Mouse (Mus musculus): ENCODE measurements around the gene Rfc4. TPM values are rescaled to one million over a fixed set of nuclear protein-coding genes. Genes with fewer than 3 reads are reported as not detected.

The Rfc4 gene
- total RNA-seq, 2 experiments from 2014 or later = 4.8 to 5.3 TPM

DNA sequence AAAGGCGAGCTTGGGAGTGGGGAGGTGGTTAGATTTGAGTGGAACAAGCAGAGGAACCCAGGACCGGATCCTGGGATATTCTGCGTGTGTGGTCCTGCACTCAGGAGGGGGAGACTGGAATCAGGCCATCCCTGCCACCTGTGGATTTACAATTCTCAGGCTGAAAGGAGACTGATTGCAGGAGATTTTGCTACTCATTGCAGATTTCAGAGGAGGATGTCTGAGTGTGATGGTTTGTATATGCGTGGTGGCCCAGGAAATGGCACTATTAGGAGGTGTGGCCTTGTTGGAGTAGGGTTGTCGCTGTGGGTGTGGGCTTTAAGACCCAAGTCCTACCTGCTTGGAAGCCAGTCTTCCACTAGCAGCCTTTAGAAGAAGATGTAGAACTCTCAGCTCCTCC lies 26.7 kb upstream of the Rfc4 start:
- no peak for DNase-seq (ENCODE audit: low spot score in 2 of 2)
- TF ChIP-seq CTCF (conservative IDR thresholded peaks at IDR 0.05) = no peak

DNA sequence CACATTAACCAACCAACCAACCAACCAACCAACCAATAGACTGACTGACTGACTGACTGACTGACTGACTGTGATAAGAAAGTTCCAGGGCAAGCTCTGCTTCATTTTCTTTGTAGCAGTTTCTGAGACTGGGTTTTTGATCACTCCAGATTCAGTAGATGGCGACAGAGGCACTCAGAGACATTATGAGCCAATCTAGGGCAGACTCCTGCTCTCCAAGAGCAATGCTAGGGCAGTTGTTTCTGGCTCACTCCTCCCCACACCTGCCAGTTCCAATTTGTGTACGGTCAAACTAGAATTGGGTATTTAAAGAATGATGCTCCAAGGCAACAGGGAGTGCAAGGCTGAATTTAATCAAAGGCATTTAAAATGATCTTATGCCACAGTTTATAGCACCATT lies 23.9 kb upstream of the Rfc4 start:
- peak; percentile 26 to 49 for DNase-seq (ENCODE audit: low spot score in 2 of 2)
- no peak overlapping the region for H3K27ac ChIP-seq
- TF ChIP-seq CTCF (conservative IDR thresholded peaks at IDR 0.05) = peak; percentile 75
- no peak overlapping the region for H3K4me3 ChIP-seq

More for the DNA sequence above, 26.7 kb upstream of the Rfc4 start:
- no peak overlapping the region for H3K4me3 ChIP-seq
- H3K27ac ChIP-seq = no peak overlapping the region

DNA sequence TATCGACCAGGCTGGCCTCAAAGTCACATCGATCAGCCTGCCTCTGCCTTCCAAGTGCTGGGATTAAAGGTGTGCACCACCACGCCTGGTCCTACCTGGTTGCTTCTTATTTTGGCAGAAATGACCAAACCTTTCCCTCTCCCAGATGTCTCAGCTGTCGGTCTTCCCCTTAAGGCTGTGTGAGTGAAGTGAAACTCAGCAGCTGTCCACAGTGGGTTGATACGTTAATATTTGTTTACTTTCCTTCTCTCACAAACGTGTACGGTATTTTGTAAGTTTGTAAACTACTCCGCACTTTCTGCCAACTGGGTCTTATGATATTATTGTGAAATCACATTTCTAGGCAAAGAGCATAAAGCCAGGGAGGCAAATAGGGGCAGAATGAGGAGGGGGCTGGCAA lies 21.9 kb upstream of the Rfc4 start:
- no peak overlapping the region for H3K4me3 ChIP-seq
- no peak for DNase-seq (ENCODE audit: low spot score in 2 of 2)
- H3K27ac ChIP-seq = no peak overlapping the region
- 0 out of 2 replicates have a peak, but pooled peaks have one; percentile 6 for TF ChIP-seq CTCF (conservative IDR thresholded peaks at IDR 0.05)

DNA sequence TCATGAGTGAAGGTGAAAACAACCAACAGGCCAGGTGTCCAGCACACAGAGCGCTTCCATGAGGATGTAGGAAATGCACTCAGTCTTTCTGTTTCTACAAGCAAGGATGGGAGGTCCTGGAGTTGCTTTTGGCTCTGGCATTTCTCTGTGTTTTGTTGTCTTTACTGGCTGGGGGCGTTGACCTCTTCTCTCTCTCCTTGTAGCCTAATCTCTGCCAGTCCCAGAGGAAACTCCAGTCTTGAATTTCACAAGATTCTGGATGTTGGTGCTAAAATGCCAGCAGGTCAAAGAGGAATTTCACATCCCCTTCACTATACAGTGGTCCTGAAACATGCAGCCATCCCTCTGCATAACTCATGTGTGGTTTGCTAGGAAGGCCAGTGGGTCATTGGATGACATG lies 21.4 kb upstream of the Rfc4 start:
- no peak for TF ChIP-seq CTCF (conservative IDR thresholded peaks at IDR 0.05)
- DNase-seq (ENCODE audit: low spot score in 2 of 2) = no peak
- H3K27ac ChIP-seq = no peak overlapping the region
- no peak overlapping the region for H3K4me3 ChIP-seq

DNA sequence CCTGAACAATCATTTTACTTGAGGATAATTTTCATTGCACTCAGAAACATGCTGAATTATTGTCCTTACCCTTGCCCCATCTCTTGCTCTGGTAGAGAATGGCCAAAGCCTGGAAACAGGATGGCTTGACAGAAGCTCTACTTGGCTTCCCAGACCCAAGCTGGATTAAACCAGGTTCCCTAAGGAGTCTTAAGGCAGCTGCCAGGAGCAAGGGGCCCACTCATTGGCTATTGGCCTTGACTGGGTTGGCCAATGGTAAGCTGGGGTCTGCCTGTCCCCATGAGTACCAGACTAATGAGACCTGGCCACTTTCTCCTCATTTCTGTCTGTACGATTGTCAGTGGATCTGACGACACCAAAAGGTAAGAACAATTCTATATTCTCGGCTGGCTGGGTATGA lies 18.7 kb upstream of the Rfc4 start, which contains the start of gene Adipoq:
Adipoq (plus strand) TSS at position 257 of the 400 bp plus-strand sequence.
- no peak for DNase-seq (ENCODE audit: low spot score in 2 of 2)
- H3K27ac ChIP-seq = no peak within 1 kb of the TSS
- no peak for TF ChIP-seq CTCF (conservative IDR thresholded peaks at IDR 0.05)

DNA sequence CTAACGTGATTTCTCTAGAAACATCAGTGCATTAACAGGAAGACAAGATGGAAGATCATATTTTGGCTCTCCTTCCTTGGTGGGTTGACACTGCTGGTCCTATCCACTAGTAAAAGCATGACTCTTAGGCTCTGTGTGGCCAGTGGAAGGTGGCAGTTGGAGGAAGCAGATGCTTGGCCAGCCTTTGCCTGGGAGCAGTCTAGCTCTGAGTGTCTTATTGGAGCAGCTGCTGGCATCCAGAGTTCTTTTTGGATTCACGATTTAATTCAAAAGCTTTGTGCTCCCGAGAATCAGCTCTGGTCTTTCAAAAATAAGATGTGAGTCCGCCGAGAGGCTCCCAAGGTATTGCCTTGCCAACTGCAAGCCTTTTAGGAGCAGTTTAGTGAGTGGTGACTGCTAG lies 17.7 kb upstream of the Rfc4 start:
- H3K27ac ChIP-seq = no peak overlapping the region
- no peak for TF ChIP-seq CTCF (conservative IDR thresholded peaks at IDR 0.05)
- H3K4me3 ChIP-seq = no peak overlapping the region
- no peak for DNase-seq (ENCODE audit: low spot score in 2 of 2)

More for the DNA sequence above, 18.7 kb upstream of the Rfc4 start, which contains the start of gene Adipoq:
- no peak within 1 kb of the TSS for H3K4me3 ChIP-seq

DNA sequence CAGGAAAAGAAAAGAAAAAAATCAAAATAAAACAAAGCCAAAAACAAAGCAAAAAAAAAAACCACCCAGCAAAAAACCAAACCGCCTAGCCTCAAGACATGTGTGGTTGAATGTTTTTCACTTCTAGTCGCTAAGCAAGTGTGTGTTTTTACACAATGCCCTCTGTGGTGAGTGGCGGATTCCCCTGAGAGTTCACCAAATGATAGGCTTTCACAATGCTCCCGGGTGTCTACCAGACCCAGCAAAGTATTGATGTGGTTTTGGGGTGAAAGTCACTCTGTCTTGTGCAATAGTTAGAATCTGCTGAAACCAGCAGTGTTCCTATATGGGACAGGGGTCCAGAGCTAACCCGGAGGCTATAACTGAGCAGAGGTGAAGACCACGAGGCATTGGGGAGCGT lies 16.8 kb upstream of the Rfc4 start:
- no peak overlapping the region for H3K4me3 ChIP-seq
- H3K27ac ChIP-seq = no peak overlapping the region
- no peak for TF ChIP-seq CTCF (conservative IDR thresholded peaks at IDR 0.05)
- no peak for DNase-seq (ENCODE audit: low spot score in 2 of 2)

DNA sequence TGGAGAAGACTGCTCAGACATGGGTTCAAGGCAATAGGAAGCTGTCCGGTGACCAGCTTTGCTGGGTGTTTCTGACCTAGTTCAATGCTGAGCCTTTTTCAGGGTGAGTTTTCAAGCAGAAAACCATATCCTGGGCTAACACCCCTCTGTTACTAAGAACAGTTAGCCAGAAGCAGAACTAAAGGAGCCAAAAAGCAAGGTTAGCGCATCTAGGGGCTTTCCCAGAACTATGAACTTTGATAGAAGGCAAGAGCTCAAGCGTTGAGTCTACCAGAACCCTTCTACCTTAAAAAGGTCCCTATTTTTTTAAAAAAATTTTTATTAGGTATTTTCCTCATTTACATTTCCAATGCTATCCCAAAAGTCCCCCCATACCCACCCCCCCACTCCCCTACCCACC lies 13.4 kb upstream of the Rfc4 start:
- no peak overlapping the region for H3K27ac ChIP-seq
- no peak overlapping the region for H3K4me3 ChIP-seq

DNA sequence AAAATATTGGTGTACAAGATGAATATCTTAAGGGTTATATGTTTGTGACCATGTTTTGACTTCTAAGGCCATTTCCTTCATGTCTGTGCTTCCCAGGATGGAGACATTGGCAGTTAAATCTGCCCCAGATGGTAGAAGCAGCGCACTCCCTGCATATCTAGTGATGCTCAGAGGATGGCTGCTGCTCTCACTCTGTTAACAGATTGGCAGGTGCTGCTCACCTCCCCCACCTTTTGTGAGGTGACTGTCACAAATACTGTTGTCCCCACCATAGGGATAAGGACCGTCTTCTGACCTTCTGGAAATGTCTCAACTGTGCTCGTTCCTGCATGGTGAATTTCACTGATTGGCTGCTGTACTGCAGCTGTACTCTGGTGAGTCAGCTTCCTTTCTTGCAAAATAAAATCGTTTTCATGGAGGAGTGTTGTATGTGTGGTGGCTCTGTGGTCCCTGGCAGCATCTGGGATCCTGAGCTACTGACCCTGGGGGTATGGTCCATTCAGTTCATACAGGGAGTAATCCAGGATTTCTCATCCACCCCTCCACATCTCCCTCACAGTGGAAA lies 9.0 kb upstream of the Rfc4 start:
- DNase-seq (ENCODE audit: low spot score in 2 of 2) = no peak
- TF ChIP-seq CTCF (conservative IDR thresholded peaks at IDR 0.05) = no peak
- Histone ChIP-seq H3K4me3 (no peak overlapping the region), H3K27ac (no peak overlapping the region)

More for the DNA sequence above, 13.4 kb upstream of the Rfc4 start:
- DNase-seq (ENCODE audit: low spot score in 2 of 2) = no peak
- TF ChIP-seq CTCF (conservative IDR thresholded peaks at IDR 0.05) = no peak

DNA sequence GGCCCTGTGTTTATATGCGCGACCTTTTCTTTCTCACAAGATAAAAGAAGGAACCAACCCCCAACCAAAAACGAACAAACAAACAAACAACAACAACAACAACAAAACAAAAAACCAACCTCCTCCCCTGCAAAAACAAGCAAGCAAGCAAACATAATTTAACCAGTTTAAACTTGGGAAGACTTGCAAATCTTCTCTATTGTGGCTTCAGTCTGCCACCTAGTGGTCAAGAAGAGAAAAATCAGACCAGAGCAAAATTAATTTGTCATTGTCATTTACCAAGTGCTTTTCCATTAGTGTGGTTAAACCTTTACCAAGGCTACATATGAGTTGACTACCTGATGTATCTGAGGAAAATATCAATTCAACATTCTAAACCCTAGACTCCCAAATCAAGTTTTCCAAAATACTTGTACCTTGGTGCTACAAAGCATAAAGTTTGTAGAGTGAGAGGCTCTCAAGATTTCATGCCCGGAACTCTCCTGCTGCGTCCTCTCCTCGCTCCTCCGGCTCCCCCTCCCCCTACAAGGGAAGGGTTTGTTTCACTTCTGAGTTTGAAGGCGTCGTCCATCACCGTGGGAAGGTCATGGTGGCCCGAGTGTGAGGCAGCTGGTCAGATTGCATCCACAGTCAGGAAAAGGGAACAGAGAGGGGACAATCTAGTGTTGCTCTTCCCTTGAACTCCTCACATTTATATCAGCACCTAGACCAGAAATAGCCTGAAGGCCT lies 8.0 kb upstream of the Rfc4 start:
- Histone ChIP-seq H3K4me3 (no peak overlapping the region), H3K27ac (no peak overlapping the region)
- TF ChIP-seq CTCF (conservative IDR thresholded peaks at IDR 0.05) = peak; percentile 88
- no peak for DNase-seq (ENCODE audit: low spot score in 2 of 2)

DNA sequence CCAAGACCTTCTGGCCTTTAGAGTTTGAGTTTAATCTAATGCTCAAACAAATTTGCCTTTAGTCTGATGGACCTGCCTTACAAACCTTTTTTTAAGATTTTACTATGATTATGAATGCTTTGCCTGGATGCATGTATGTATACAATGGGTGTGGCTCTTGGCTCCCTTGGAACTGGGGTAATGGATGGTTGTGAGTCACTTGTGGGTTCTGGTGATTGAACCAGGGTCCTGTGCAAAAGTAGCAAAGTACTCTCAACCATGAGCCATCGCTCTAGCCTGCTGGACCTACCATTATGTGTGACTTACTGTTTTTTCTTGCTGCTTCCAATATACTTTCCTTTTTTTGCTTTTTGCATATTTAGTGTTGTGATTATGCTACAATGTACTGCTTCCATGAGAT lies 4.8 kb upstream of the Rfc4 start:
- no peak overlapping the region for H3K4me3 ChIP-seq
- no peak for DNase-seq (ENCODE audit: low spot score in 2 of 2)
- no peak overlapping the region for H3K27ac ChIP-seq
- no peak for TF ChIP-seq CTCF (conservative IDR thresholded peaks at IDR 0.05)

DNA sequence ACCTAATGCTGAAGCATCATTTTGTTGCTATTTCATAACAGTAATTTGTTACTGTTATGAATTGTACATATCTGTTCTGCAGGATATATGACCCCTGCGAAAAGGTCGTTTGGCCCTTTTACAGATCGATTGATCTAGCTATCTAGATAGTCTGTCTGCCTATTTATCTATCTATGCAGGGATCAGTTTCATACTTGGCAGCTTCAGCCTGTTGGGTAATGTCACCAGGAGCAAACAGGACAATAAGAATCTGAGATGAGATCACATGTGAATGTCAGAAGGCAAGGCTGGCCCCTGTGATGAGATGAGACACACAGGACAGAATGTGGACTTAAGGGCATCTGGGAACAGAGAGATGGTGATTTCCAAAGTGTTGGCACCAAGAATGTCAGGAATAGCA lies 2.8 kb upstream of the Rfc4 start:
- no peak for TF ChIP-seq CTCF (conservative IDR thresholded peaks at IDR 0.05)
- no peak overlapping the region for H3K27ac ChIP-seq
- DNase-seq (ENCODE audit: low spot score in 2 of 2) = no peak
- H3K4me3 ChIP-seq = no peak overlapping the region

DNA sequence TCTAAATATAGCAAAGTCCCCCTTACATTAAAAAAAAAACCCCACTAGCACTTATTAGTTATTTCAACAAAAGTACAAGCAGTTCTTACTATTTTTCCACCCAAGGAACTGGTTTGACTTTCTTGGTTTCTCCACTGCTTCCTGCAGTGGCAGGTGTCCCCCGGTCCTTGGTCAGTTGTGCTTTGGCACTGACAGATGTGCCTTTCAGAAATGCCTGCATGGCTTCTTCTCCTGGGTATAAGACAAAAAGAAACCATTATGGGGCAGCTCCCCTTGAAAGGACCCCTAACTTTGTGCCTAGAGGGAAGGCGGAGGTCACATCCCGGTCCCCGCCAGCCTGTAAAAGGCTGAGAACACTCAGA lies 245 bp downstream of the Rfc4 start:
- H3K4me3 ChIP-seq = peak overlapping the region; percentile 100
- TF ChIP-seq CTCF (conservative IDR thresholded peaks at IDR 0.05) = no peak
- peak overlapping the region; percentile 99 for H3K27ac ChIP-seq
- no peak for DNase-seq (ENCODE audit: low spot score in 2 of 2)

DNA sequence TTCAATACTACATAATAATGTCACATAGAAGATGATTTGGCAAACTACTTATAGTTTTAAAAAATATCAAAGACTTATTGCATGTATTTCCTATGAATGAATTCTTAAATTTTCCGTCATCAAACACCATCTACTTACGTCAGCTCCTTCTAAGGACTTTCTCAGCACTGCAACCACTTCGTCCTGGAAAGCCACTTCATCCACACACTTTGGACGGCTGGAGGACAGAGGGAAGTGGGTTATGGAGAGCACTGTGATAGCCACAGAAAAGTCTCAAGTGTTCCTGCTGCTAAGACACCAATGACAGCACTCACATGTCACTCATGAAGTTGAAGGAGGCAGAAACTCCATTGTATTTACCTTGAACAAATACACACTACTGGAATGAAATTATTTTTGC lies 3.1 kb downstream of the Rfc4 start:
- no peak for TF ChIP-seq CTCF (conservative IDR thresholded peaks at IDR 0.05)
- Histone ChIP-seq H3K27ac (no peak overlapping the region), H3K4me3 (no peak overlapping the region)
- no peak for DNase-seq (ENCODE audit: low spot score in 2 of 2)
